Mouse (Mus musculus) heart, embryonic 14.5 days (tissue): Measurements from ENCODE around the gene Ankrd6. TPM values are rescaled to one million over a fixed set of nuclear protein-coding genes. Genes with fewer than 3 reads are reported as not detected.

ENCODE experiments used
- ATAC-seq: fragments of 200-750 bp; cut with Nextera tagmentation; 2 replicates; pipeline ENCODE4 v1.8.0; 2017; ENCODE audit warnings: low read depth, moderate TSS enrichment; ENCODE audit not compliant: insufficient number of reproducible peaks, insufficient read depth, low FRiP score
- H3K27ac ChIP-seq, 2 experiments: fragments of 200-500 bp in 1 of 2; fragments of 300-500 bp in 1 of 2; sonication (generic) in 1 of 2; replicated peaks in 1 of 2; 2 replicates each; pipeline ENCODE4 v1.5.1; 2012 to 2014; ENCODE audit warnings: low read depth in 2 of 2, low read length in 2 of 2, control low read depth in 1 of 2, mild to moderate bottlenecking in 1 of 2, mixed read lengths in 1 of 2; ENCODE audit not compliant: control insufficient read depth in 1 of 2, insufficient read depth in 1 of 2
- H3K27me3 ChIP-seq: fragments of 300-500 bp; sonication (generic); 2 replicates; pipeline ENCODE4 v1.6.1; 2014; ENCODE audit warnings: mild to moderate bottlenecking, low read length, control low read depth; ENCODE audit not compliant: control insufficient read depth, insufficient read depth
- H3K36me3 ChIP-seq: fragments of 300-500 bp; sonication (generic); 2 replicates; pipeline ENCODE4 v1.6.1; 2014; ENCODE audit warnings: mild to moderate bottlenecking, control low read depth, low read length, mixed read lengths; ENCODE audit not compliant: control insufficient read depth, insufficient read depth
- H3K4me1 ChIP-seq, 2 experiments: fragments of 200-500 bp in 1 of 2; fragments of 300-500 bp in 1 of 2; sonication (generic) in 1 of 2; 2 replicates each; pipeline ENCODE4 v1.6.1; 2012 to 2014; ENCODE audit warnings: low read length in 2 of 2, control low read depth in 1 of 2, mixed read lengths in 1 of 2; ENCODE audit not compliant: control insufficient read depth in 2 of 2, insufficient read depth in 2 of 2
- H3K4me2 ChIP-seq: fragments of 300-500 bp; sonication (generic); 2 replicates; pipeline ENCODE4 v1.6.1; 2014; ENCODE audit warnings: mild to moderate bottlenecking, low read length
- H3K4me3 ChIP-seq, 2 experiments: fragments of 200-500 bp in 1 of 2; fragments of 300-500 bp in 1 of 2; sonication (generic) in 1 of 2; 2 replicates each; pipeline ENCODE4 v1.5.1; 2012 to 2014; ENCODE audit warnings: low read length in 2 of 2, mild to moderate bottlenecking in 2 of 2, control low read depth in 1 of 2, low read depth in 1 of 2, moderate library complexity in 1 of 2; ENCODE audit not compliant: control insufficient read depth in 1 of 2, insufficient read depth in 1 of 2
- H3K9ac ChIP-seq: fragments of 300-500 bp; sonication (generic); 2 replicates; pipeline ENCODE4 v1.6.1; 2014; ENCODE audit warnings: mild to moderate bottlenecking, low read length
- H3K9me3 ChIP-seq: fragments of 300-500 bp; sonication (generic); 2 replicates; pipeline ENCODE4 v1.6.1; 2016; ENCODE audit warnings: low read length, control low read depth; ENCODE audit not compliant: control insufficient read depth
- WGBS: fragments of 180-500 bp; shearing (Covaris S2); extraction: QIAGEN DNeasy Blood & Tissue Kit; methylation state at CpG from one replicate; pipeline ENCODE4 v1.1.7; 2014; 5-methylcytosine and 5-hydroxymethylcytosine counted together
- polyA plus RNA-seq: library from polyadenylated mRNA; unstranded; fragments of >200 nt; fragmentation: Nextera tagmentation; extraction: Ambion mirVana; gene quantifications from 2 replicates; pipeline ENCODE4 v1.2.1, GENCODE M21; 2014

The Ankrd6 gene
- polyA plus RNA-seq, 1 experiment from 2014 or later = 4.5 TPM

DNA sequence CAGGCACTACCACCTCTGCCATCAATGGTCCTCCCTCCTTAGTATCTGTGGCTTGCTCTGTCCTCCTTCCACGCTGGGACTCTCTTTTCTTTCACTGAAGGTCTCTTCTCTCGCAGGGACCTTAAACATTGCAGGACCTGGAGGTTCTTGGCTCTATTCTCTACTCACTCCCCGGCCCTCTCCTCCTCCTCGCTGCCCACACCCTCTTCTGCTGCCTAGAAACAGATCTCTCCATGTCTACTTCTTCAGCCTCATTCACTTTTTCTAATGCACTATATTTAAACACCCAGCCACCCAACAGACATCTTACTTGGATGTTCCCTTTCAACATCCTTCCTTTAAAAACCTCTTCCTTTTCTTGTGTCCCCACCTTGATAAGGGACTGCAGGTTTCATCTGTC lies 82.2 kb downstream of the Ankrd6 start:
- ATAC-seq = no peak
- H3K4me2 ChIP-seq = peak overlapping the region; percentile 45

DNA sequence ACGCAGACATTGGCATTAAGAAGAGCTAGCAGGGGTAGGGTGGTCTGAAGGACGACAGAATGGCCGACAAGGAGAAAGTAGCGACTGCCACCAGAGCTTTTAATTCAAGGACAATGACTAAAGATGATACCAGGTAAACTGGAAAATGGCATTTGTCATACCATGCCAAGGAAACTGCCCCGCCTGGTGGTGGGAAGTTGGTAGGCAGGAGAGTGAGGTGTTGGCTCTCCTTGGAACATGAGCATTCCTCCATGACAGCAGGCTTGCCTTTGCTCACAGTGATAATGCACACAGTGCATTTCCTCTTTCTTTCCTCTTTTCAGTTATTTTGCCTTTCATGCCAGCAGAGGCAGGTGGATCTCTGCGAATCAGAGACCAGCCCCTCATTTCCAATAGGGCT lies 83.2 kb downstream of the Ankrd6 start:
- Histone ChIP-seq H3K27ac (no peak overlapping the region), H3K4me2 (no peak overlapping the region), H3K27me3 (no peaks in the 10 kb centered on the region; the same call in 1 of the 2 replicates), H3K4me3 (no peak overlapping the region), H3K36me3 (no peaks in the 10 kb centered on the region), H3K9me3 (no peaks in the 10 kb centered on the region), H3K4me1 (peaks cover 17 to 28% of the 10 kb centered on the region in 2 experiments), H3K9ac (no peak overlapping the region)
- no peak for ATAC-seq
- WGBS = 85% methylated on average over 6 of the region's 6 CpGs

More for the DNA sequence above, 82.2 kb downstream of the Ankrd6 start:
- Histone ChIP-seq H3K9me3 (no peaks in the 10 kb centered on the region), H3K36me3 (no peaks in the 10 kb centered on the region), H3K9ac (no peak overlapping the region), H3K27ac (no peak overlapping the region), H3K4me3 (no peak overlapping the region), H3K4me1 (peaks cover 10 to 18% of the 10 kb centered on the region in 2 experiments), H3K27me3 (no peaks in the 10 kb centered on the region; the same call in 1 of the 2 replicates)
- WGBS = 57% methylated on average over 4 of the region's 4 CpGs

DNA sequence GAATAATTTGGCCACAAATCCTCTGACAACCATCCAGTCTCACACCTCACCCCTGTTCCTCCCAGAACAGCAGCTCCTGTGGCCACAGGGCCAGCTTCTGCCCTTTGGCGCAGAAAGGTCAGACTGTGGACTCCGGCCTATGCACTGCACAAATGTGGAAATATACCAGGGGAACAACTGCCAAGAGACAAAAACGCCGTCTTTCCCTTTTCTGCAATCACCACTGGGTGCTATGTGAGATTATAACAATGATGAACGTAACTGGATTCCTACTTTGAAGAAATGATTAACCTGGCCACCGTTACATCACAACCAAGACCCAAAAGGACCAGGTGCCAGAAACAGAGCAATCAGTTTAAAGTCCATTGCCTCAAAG lies 85.8 kb downstream of the Ankrd6 start:
- Histone ChIP-seq H3K9me3 (no peaks in the 10 kb centered on the region), H3K4me3 (no peak overlapping the region), H3K9ac (no peak overlapping the region), H3K36me3 (no peaks in the 10 kb centered on the region), H3K4me2 (no peak overlapping the region), H3K27ac (no peak overlapping the region), H3K4me1 (peaks cover 19 to 26% of the 10 kb centered on the region in 2 experiments), H3K27me3 (no peaks in the 10 kb centered on the region; the same call in 1 of the 2 replicates)
- WGBS = 90% methylated on average over 6 of the region's 6 CpGs
- ATAC-seq = no peak

DNA sequence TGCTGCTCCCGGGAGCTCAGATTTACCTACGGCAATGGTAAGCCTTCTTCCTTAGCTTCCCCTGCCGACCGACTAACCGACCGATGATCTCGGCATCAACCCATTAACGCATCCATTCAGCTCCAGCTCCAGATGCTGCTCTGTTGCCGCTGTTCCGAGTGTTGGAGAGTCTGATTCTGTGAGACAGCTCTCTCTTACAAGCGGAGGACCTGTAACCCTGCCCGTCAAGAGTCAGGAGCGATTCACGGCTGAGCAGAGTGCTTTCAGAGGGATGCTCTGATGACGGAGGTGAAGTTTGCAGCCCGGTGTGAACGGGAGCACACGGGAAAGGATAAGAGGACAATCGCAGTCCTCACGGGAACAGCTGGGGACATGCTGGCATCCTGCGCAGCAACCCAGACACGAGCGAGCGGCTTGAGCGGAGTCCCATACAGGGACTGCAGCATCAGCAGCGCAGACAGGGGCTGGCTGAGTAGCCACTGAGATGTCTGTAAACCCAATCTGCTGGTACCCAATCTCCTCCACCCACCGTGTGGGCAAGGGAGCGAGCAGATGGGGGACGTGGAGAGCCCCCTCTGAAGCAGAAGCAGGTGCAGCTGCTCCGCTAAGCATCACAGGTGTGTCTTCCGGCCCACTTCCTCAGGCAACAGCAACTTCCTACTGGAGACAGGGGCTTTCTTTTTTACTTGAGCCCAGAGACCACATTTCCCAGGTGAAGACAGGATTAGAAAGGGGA lies 86.3 kb downstream of the Ankrd6 start:
- WGBS = 56% methylated on average over 31 of the region's 31 CpGs
- Histone ChIP-seq H3K27me3 (no peaks in the 10 kb centered on the region; the same call in 1 of the 2 replicates), H3K9ac (no peak overlapping the region), H3K9me3 (no peaks in the 10 kb centered on the region), H3K4me1 (peaks cover 16 to 22% of the 10 kb centered on the region in 2 experiments), H3K36me3 (no peaks in the 10 kb centered on the region), H3K4me2 (peak overlapping the region; percentile 35), H3K27ac (no peak overlapping the region), H3K4me3 (peak overlapping the region in 1 of 2 experiments; percentile 12; a peak in 2 of 4 replicates)
- no peak for ATAC-seq

DNA sequence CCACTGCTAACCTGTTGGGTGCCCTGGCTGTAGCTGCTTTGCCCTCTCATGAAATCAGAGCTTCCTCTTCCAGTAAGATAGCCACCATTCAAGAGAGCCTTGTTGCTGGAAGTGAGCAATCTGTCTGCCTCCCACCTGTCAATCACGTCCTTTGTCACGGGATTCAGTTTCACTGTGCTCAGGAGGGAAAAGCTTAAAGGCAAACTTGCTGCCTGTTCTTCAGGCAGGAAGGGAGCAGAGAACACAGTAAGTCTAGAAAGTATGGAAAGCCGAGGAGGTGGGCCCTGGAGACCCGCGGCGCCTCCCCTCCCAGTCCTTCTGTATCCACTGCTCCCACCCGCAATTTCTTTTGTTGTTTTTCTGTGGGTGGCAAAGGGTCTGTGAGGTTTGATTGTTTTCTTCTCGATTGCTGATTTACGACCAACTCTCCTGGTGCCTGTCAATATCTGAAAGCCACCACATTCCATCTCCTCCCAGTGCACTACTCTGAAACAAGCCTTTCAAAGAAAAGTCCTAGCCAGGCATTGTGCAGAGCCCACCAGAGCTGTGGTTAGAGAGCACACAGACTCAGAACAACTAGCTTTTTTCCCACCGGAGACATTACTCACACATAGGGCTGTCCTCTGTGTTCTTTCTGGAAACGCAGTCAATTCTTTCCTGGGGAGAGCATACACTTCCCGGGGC lies 87.1 kb downstream of the Ankrd6 start:
- no peak for ATAC-seq
- H3K4me3 ChIP-seq = peak overlapping the region in 1 of 2 experiments; percentile 12; a peak in 2 of 4 replicates
- peak overlapping the region; percentile 35 for H3K4me2 ChIP-seq
- peaks cover 11 to 15% of the 10 kb centered on the region in 2 experiments for H3K4me1 ChIP-seq
- no peak overlapping the region for H3K9ac ChIP-seq
- H3K9me3 ChIP-seq = no peaks in the 10 kb centered on the region
- 31% methylated on average over 12 of the region's 12 CpGs for WGBS
- H3K36me3 ChIP-seq = no peaks in the 10 kb centered on the region
- H3K27ac ChIP-seq = no peak overlapping the region
- H3K27me3 ChIP-seq = no peaks in the 10 kb centered on the region; the same call in 1 of the 2 replicates

DNA sequence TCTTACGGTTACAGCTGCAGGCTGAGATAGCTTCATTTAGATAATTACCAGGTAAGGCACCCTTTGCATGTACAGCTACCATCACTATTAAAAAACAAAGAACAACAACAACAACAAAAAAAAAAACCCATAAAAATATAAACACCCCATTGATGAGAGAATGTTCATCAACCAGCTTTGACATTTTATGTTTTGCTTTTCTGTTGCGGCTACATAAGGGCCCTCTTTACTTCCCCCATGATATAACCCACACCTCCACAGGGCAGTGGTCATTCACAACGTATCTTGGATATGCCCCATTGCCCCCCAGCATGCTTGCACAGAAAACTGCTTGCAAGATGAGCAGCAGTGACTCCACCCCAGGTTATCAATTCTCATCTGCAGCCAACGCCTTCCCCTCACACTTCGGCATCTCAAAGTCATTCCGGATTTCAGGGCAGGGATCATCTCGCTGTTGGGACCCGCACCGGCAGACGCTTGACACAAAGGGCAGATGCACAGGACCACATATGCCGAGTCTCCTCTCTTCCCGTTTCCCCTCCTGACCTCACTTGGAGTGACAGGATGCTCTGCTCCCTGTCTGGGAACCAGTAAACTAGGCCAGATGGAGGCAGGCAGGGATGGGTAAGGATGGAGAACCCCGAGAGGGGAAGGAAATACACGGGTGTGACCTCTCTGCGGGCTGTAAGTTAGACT lies 87.7 kb downstream of the Ankrd6 start:
- WGBS = 50% methylated on average over 15 of the region's 15 CpGs
- peak overlapping the region; percentile 35; the same call in 1 of the 2 replicates for H3K4me2 ChIP-seq
- no peak for ATAC-seq
- no peak overlapping the region for H3K27ac ChIP-seq
- H3K9me3 ChIP-seq = no peaks in the 10 kb centered on the region
- H3K4me1 ChIP-seq = peaks cover 11 to 15% of the 10 kb centered on the region in 2 experiments
- no peaks in the 10 kb centered on the region for H3K36me3 ChIP-seq
- no peak overlapping the region for H3K9ac ChIP-seq
- no peak overlapping the region for H3K4me3 ChIP-seq
- H3K27me3 ChIP-seq = no peaks in the 10 kb centered on the region; the same call in 1 of the 2 replicates

DNA sequence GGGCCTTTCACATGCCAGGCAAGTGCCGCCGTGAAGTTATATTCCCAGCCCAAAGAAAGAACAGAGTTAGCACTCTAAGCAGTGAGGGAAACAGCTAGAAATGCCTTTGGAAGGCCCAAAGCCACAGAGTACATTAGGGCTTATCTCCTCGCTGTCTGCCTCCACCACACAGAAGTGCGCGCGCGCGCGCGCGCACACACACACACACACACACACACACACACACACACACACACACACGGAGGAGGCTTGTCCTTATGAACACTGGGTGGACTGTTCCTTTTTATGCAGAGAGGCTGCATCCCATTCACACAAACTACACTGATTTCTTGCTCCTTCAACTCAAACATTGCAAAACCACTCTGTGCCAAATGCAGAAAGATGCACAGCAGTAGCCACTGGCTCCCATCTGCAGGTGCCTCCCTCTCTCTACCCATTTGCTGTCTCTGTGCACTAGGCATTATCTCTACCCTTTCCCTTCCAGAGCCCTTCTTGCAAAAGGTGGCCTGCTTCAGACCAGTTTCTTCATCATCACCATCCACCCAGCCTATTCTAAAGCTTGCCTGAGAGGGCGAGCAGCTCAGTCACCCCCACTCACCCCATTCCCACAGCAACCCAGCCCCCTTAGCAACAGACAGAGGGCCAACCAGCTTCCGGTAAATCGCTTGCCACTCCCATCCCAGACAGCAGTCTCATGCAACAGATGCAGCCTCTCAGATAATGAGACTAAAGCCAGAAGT lies 88.5 kb downstream of the Ankrd6 start:
- H3K4me2 ChIP-seq = no peak overlapping the region
- 68% methylated on average over 15 of the region's 15 CpGs for WGBS
- H3K27me3 ChIP-seq = no peaks in the 10 kb centered on the region; the same call in 1 of the 2 replicates
- H3K36me3 ChIP-seq = no peaks in the 10 kb centered on the region
- peaks cover 11 to 15% of the 10 kb centered on the region in 2 experiments for H3K4me1 ChIP-seq
- H3K9ac ChIP-seq = no peak overlapping the region
- H3K9me3 ChIP-seq = no peaks in the 10 kb centered on the region
- H3K4me3 ChIP-seq = no peak overlapping the region
- no peak overlapping the region for H3K27ac ChIP-seq
- no peak for ATAC-seq
